Mouse (Mus musculus): ENCODE measurements around the gene Ffar1. TPM values are rescaled to one million over a fixed set of nuclear protein-coding genes. Genes with fewer than 3 reads are reported as not detected.

Ffar1 gene
- total and polyA plus RNA-seq, 2 experiments from 2014 or later: not detected

DNA sequence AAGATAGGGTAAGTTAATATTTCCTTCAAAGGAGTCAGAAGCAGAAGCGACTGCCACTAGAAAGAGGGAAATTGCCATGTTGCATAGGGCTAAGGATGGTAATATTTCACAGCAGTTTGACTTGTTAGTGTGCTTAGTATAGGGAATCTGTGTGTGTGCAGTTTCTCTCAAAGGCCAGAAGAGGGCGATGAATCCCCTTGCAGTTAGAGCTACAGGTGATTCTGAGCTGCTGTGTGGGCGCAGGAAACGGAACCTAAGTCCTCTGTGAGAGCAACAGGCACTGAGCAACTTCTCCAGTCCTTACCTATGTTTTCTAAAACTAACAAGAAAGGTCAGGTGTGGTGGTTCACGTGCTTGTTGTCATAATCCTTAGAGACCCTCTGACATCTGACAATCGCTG, 51.0 kb downstream of the Ffar1 start:
- no peak overlapping the region for H3K9ac ChIP-seq
- no peaks in the 10 kb centered on the region for H3K9me3 ChIP-seq (ENCODE audit: low read length)
- no peak overlapping the region for H3K4me2 ChIP-seq (ENCODE audit: low read depth)
- H3K4me1 ChIP-seq (ENCODE audit: insufficient read depth): no peaks in the 10 kb centered on the region
- H3K27ac ChIP-seq (ENCODE audit: low read depth, low read length): no peak overlapping the region
- DNase-seq (no peak), ATAC-seq (no peak)
- H3K36me3 ChIP-seq (ENCODE audit: insufficient read depth): no peaks in the 10 kb centered on the region
- no peaks in the 10 kb centered on the region for H3K27me3 ChIP-seq (ENCODE audit: insufficient read depth, low read length)
- WGBS: 52% methylated on average over 6 of the region's 6 CpGs
- H3K4me3 ChIP-seq (ENCODE audit: low read depth, low read length): no peak overlapping the region
- TF ChIP-seq CTCF (IDR thresholded peaks at IDR 0.05; ENCODE audit: low read depth): peak; percentile 37; the same call in 1 of the 2 replicates

Other genes starting within 250 kb of the Ffar1 start
- 0.29 and 0.38 TPM in 2 replicates for gene Upk1a, start 248.7 kb downstream of the Ffar1 start, total RNA-seq (2014; rRNA removed)
- 0.42 and 0.62 TPM in 2 replicates for gene Upk1a, start 248.7 kb downstream of the Ffar1 start, polyA plus RNA-seq (2015; fragmentation: Nextera tagmentation; extraction: Ambion mirVana)
- 292 and 602 TPM in 2 replicates for gene Cox6b1, start 235.4 kb downstream of the Ffar1 start, total RNA-seq (2014; rRNA removed)
- 1,225 and 1,355 TPM in 2 replicates for gene Cox6b1, start 235.4 kb downstream of the Ffar1 start, polyA plus RNA-seq (2015; fragmentation: Nextera tagmentation; extraction: Ambion mirVana)
- gene Etv2, start 225.7 kb downstream of the Ffar1 start, total RNA-seq (2014; rRNA removed): not detected in 2 replicates
- not detected in 2 replicates for gene Etv2, start 225.7 kb downstream of the Ffar1 start, polyA plus RNA-seq (2015; fragmentation: Nextera tagmentation; extraction: Ambion mirVana)
- 150 and 156 TPM in 2 replicates for gene Rbm42, start 211.2 kb downstream of the Ffar1 start, total RNA-seq (2014; rRNA removed)
- 148 and 160 TPM in 2 replicates for gene Rbm42, start 211.2 kb downstream of the Ffar1 start, polyA plus RNA-seq (2015; fragmentation: Nextera tagmentation; extraction: Ambion mirVana)
- 16.3 and 18.5 TPM in 2 replicates for gene Haus5, start 196.6 kb downstream of the Ffar1 start, total RNA-seq (2014; rRNA removed)
- 17.7 and 18.3 TPM in 2 replicates for gene Haus5, start 196.6 kb downstream of the Ffar1 start, polyA plus RNA-seq (2015; fragmentation: Nextera tagmentation; extraction: Ambion mirVana)
- not detected in 2 replicates for gene Pmis2, start 190.0 kb downstream of the Ffar1 start, total RNA-seq (2014; rRNA removed)
- gene Pmis2, start 190.0 kb downstream of the Ffar1 start, polyA plus RNA-seq (2015; fragmentation: Nextera tagmentation; extraction: Ambion mirVana): not detected in 2 replicates
- not detected in 2 replicates for gene 2200002J24Rik, start 162.6 kb downstream of the Ffar1 start, total RNA-seq (2014; rRNA removed)
- not detected in 2 replicates for gene 2200002J24Rik, start 162.6 kb downstream of the Ffar1 start, polyA plus RNA-seq (2015; fragmentation: Nextera tagmentation; extraction: Ambion mirVana)
- 1.2 and 2.0 TPM in 2 replicates for gene Atp4a, start 149.4 kb downstream of the Ffar1 start, total RNA-seq (2014; rRNA removed)
- 2.8 and 4.7 TPM in 2 replicates for gene Atp4a, start 149.4 kb downstream of the Ffar1 start, polyA plus RNA-seq (2015; fragmentation: Nextera tagmentation; extraction: Ambion mirVana)
- 173 TPM in 2 replicates for gene Tmem147, start 132.0 kb downstream of the Ffar1 start, total RNA-seq (2014; rRNA removed)
- gene Tmem147, start 132.0 kb downstream of the Ffar1 start, polyA plus RNA-seq (2015; fragmentation: Nextera tagmentation; extraction: Ambion mirVana): 290 and 328 TPM in 2 replicates
- not detected in 2 replicates for gene Gapdhs, start 117.9 kb downstream of the Ffar1 start, total RNA-seq (2014; rRNA removed)
- 0.15 and 0.65 TPM in 2 replicates for gene Gapdhs, start 117.9 kb downstream of the Ffar1 start, polyA plus RNA-seq (2015; fragmentation: Nextera tagmentation; extraction: Ambion mirVana)
- 2.8 and 4.6 TPM in 2 replicates for gene Sbsn, start 110.1 kb downstream of the Ffar1 start, total RNA-seq (2014; rRNA removed)
- gene Sbsn, start 110.1 kb downstream of the Ffar1 start, polyA plus RNA-seq (2015; fragmentation: Nextera tagmentation; extraction: Ambion mirVana): 2.3 and 3.5 TPM in 2 replicates
- gene Dmkn, start 97.8 kb downstream of the Ffar1 start, total RNA-seq (2014; rRNA removed): 2.2 and 5.2 TPM in 2 replicates
- 7.2 and 7.4 TPM in 2 replicates for gene Dmkn, start 97.8 kb downstream of the Ffar1 start, polyA plus RNA-seq (2015; fragmentation: Nextera tagmentation; extraction: Ambion mirVana)
- gene Krtdap, start 73.7 kb downstream of the Ffar1 start, total RNA-seq (2014; rRNA removed): not detected in 2 replicates
- gene Krtdap, start 73.7 kb downstream of the Ffar1 start, polyA plus RNA-seq (2015; fragmentation: Nextera tagmentation; extraction: Ambion mirVana): 1.4 and 1.5 TPM in 2 replicates
- not detected in 2 replicates for gene Ffar2, start 37.8 kb downstream of the Ffar1 start, total RNA-seq (2014; rRNA removed)
- gene Ffar2, start 37.8 kb downstream of the Ffar1 start, polyA plus RNA-seq (2015; fragmentation: Nextera tagmentation; extraction: Ambion mirVana): 0.07 TPM in 1 of 2 replicates, not detected in the other
- not detected in 2 replicates for gene Ffar3, start 5.4 kb downstream of the Ffar1 start, total RNA-seq (2014; rRNA removed)
- gene Ffar3, start 5.4 kb downstream of the Ffar1 start, polyA plus RNA-seq (2015; fragmentation: Nextera tagmentation; extraction: Ambion mirVana): 0.09 TPM in 1 of 2 replicates, not detected in the other
- gene Cd22, start 18.8 kb upstream of the Ffar1 start, total RNA-seq (2014; rRNA removed): not detected in 2 replicates
- gene Cd22, start 18.8 kb upstream of the Ffar1 start, polyA plus RNA-seq (2015; fragmentation: Nextera tagmentation; extraction: Ambion mirVana): 0.10 TPM in 1 of 2 replicates, not detected in the other
- gene Mag, start 53.3 kb upstream of the Ffar1 start, total RNA-seq (2014; rRNA removed): 2.5 and 2.9 TPM in 2 replicates
- 2.7 and 3.6 TPM in 2 replicates for gene Mag, start 53.3 kb upstream of the Ffar1 start, polyA plus RNA-seq (2015; fragmentation: Nextera tagmentation; extraction: Ambion mirVana)
- not detected in 2 replicates for gene Hamp2, start 63.1 kb upstream of the Ffar1 start, total RNA-seq (2014; rRNA removed)
- gene Hamp2, start 63.1 kb upstream of the Ffar1 start, polyA plus RNA-seq (2015; fragmentation: Nextera tagmentation; extraction: Ambion mirVana): not detected in 2 replicates
- not detected in 2 replicates for gene Hamp, start 82.5 kb upstream of the Ffar1 start, total RNA-seq (2014; rRNA removed)
- not detected in 2 replicates for gene Hamp, start 82.5 kb upstream of the Ffar1 start, polyA plus RNA-seq (2015; fragmentation: Nextera tagmentation; extraction: Ambion mirVana)
- 81.4 and 93.9 TPM in 2 replicates for gene Usf2, start 95.2 kb upstream of the Ffar1 start, total RNA-seq (2014; rRNA removed)
- gene Usf2, start 95.2 kb upstream of the Ffar1 start, polyA plus RNA-seq (2015; fragmentation: Nextera tagmentation; extraction: Ambion mirVana): 18.9 and 22.6 TPM in 2 replicates
- gene Lsr, start 111.9 kb upstream of the Ffar1 start, total RNA-seq (2014; rRNA removed): 17.6 and 19.3 TPM in 2 replicates
- 25.1 and 25.9 TPM in 2 replicates for gene Lsr, start 111.9 kb upstream of the Ffar1 start, polyA plus RNA-seq (2015; fragmentation: Nextera tagmentation; extraction: Ambion mirVana)
- 0.08 and 0.48 TPM in 2 replicates for gene Fam187b, start 112.2 kb upstream of the Ffar1 start, total RNA-seq (2014; rRNA removed)
- 0.50 and 0.78 TPM in 2 replicates for gene Fam187b, start 112.2 kb upstream of the Ffar1 start, polyA plus RNA-seq (2015; fragmentation: Nextera tagmentation; extraction: Ambion mirVana)
- gene Fxyd5, start 180.9 kb upstream of the Ffar1 start, total RNA-seq (2014; rRNA removed): 10.9 and 19.9 TPM in 2 replicates
- gene Fxyd5, start 180.9 kb upstream of the Ffar1 start, polyA plus RNA-seq (2015; fragmentation: Nextera tagmentation; extraction: Ambion mirVana): 25.1 and 30.4 TPM in 2 replicates
- 74.3 and 92.0 TPM in 2 replicates for gene Fxyd7, start 189.9 kb upstream of the Ffar1 start, total RNA-seq (2014; rRNA removed)
- gene Fxyd7, start 189.9 kb upstream of the Ffar1 start, polyA plus RNA-seq (2015; fragmentation: Nextera tagmentation; extraction: Ambion mirVana): 167 and 231 TPM in 2 replicates
- gene Fxyd1, start 195.6 kb upstream of the Ffar1 start, total RNA-seq (2014; rRNA removed): 14.9 and 19.5 TPM in 2 replicates
- gene Fxyd1, start 195.6 kb upstream of the Ffar1 start, polyA plus RNA-seq (2015; fragmentation: Nextera tagmentation; extraction: Ambion mirVana): 56.8 and 66.3 TPM in 2 replicates
- 1.1 and 1.6 TPM in 2 replicates for gene Lgi4, start 197.8 kb upstream of the Ffar1 start, total RNA-seq (2014; rRNA removed)
- 0.68 and 0.98 TPM in 2 replicates for gene Lgi4, start 197.8 kb upstream of the Ffar1 start, polyA plus RNA-seq (2015; fragmentation: Nextera tagmentation; extraction: Ambion mirVana)
- gene Fxyd3, start 215.1 kb upstream of the Ffar1 start, total RNA-seq (2014; rRNA removed): not detected in 2 replicates
- not detected in 2 replicates for gene Fxyd3, start 215.1 kb upstream of the Ffar1 start, polyA plus RNA-seq (2015; fragmentation: Nextera tagmentation; extraction: Ambion mirVana)